Comparison of ENCODE assay signal across 8 mouse cellular contexts in genomic region chr3:118434311-118434710, GRCm38 (mm10).
DNase-seq lines count a peak whose midpoint lies in the region; ATAC-seq and TF ChIP-seq lines count a peak whose summit lies in the region.

No protein-coding gene starts in this region.

- no peak overlapping the region for H3K27ac ChIP-seq in lung, embryonic 14.5 days (ENCODE audit: low read depth)
- H3K27ac ChIP-seq in intestine, embryonic 14.5 days (ENCODE audit: low read depth): no peak overlapping the region
- peak overlapping the region; percentile 82 for H3K27ac ChIP-seq in neural tube, embryonic 15.5 days (replicated peaks)

- under 1% methylated on average over 17 of the region's 17 CpGs for WGBS in lung, embryonic 14.5 days
- WGBS in intestine, embryonic 14.5 days: under 1% methylated on average over 17 of the region's 17 CpGs
- 0% methylated on average over 17 of the region's 17 CpGs for WGBS in neural tube, embryonic 15.5 days

- ATAC-seq in lung, embryonic 14.5 days (ENCODE audit: insufficient read depth): no peak
- ATAC-seq in intestine, embryonic 14.5 days (replicated peaks; ENCODE audit: low FRiP score, low TSS enrichment, low read depth): no peak
- ATAC-seq in neural tube, embryonic 15.5 days (ENCODE audit: low FRiP score): no peak

- H3K4me2 ChIP-seq in lung, embryonic 14.5 days: peak overlapping the region; percentile 73
- peak overlapping the region; percentile 64 for H3K4me2 ChIP-seq in intestine, embryonic 14.5 days (ENCODE audit: low read length)
- peak overlapping the region; percentile 79 for H3K4me2 ChIP-seq in neural tube, embryonic 15.5 days

- peak overlapping the region; percentile 37 for H3K4me3 ChIP-seq in lung, embryonic 14.5 days (ENCODE audit: low read depth, low read length)
- peak overlapping the region; percentile 42 for H3K4me3 ChIP-seq in intestine, embryonic 14.5 days (ENCODE audit: low read depth, low read length)
- peak overlapping the region; percentile 56 for H3K4me3 ChIP-seq in neural tube, embryonic 15.5 days (replicated peaks)

- peak; percentile 7 for DNase-seq in adrenal gland, postnatal 10 days
- DNase-seq in adrenal gland, postnatal 4 days (ENCODE audit: low spot score in 2 of 2): no peak
- no peak for DNase-seq in lung, embryonic 14.5 days
- no peak for DNase-seq in lung, postnatal 36 days
- no peak for DNase-seq in intestine, embryonic 14.5 days (ENCODE audit: low spot score)
- DNase-seq in layer of hippocampus, postnatal 25 days (ENCODE audit: extremely low spot score in 1 of 2, low spot score in 1 of 2): no peak
- DNase-seq in cerebellum, adult 11 months: no peak

- H3K27me3 ChIP-seq in lung, embryonic 14.5 days (ENCODE audit: insufficient read depth, low read length): peaks cover 50% of the 10 kb centered on the region
- peaks cover 64% of the 10 kb centered on the region for H3K27me3 ChIP-seq in intestine, embryonic 14.5 days (replicated peaks; ENCODE audit: control insufficient read depth, insufficient read depth, low read length)
- H3K27me3 ChIP-seq in neural tube, embryonic 15.5 days (replicated peaks): no peaks in the 10 kb centered on the region

- 0 out of 2 replicates have a peak, but pooled peaks cover 4% of the 10 kb centered on the region for H3K4me1 ChIP-seq in lung, embryonic 14.5 days (ENCODE audit: insufficient read depth)
- no peaks in the 10 kb centered on the region; the same call in 1 of the 2 replicates for H3K4me1 ChIP-seq in intestine, embryonic 14.5 days (replicated peaks; ENCODE audit: control insufficient read depth, insufficient read depth, low read length)
- H3K4me1 ChIP-seq in neural tube, embryonic 15.5 days: peaks cover 18% of the 10 kb centered on the region

- no peak overlapping the region for H3K9ac ChIP-seq in lung, embryonic 14.5 days
- H3K9ac ChIP-seq in intestine, embryonic 14.5 days (ENCODE audit: low read length): no peak overlapping the region
- H3K9ac ChIP-seq in neural tube, embryonic 15.5 days (replicated peaks): peak overlapping the region; percentile 66

- TF ChIP-seq CTCF in lung, embryonic 14.5 days (IDR thresholded peaks at IDR 0.05; ENCODE audit: low read depth): no peak

- H3K36me3 ChIP-seq in lung, embryonic 14.5 days (ENCODE audit: insufficient read depth): no peaks in the 10 kb centered on the region
- H3K36me3 ChIP-seq in intestine, embryonic 14.5 days (ENCODE audit: control insufficient read depth, insufficient read depth, low read length): no peaks in the 10 kb centered on the region
- H3K36me3 ChIP-seq in neural tube, embryonic 15.5 days: no peaks in the 10 kb centered on the region

- H3K9me3 ChIP-seq in lung, embryonic 14.5 days (ENCODE audit: low read depth, low read length): no peaks in the 10 kb centered on the region
- no peaks in the 10 kb centered on the region for H3K9me3 ChIP-seq in intestine, embryonic 14.5 days (ENCODE audit: control insufficient read depth, low read length)
- H3K9me3 ChIP-seq in neural tube, embryonic 15.5 days (replicated peaks): no peaks in the 10 kb centered on the region
